Mouse (Mus musculus): ENCODE data around the gene Meis1.

The Meis1 gene

DNA sequence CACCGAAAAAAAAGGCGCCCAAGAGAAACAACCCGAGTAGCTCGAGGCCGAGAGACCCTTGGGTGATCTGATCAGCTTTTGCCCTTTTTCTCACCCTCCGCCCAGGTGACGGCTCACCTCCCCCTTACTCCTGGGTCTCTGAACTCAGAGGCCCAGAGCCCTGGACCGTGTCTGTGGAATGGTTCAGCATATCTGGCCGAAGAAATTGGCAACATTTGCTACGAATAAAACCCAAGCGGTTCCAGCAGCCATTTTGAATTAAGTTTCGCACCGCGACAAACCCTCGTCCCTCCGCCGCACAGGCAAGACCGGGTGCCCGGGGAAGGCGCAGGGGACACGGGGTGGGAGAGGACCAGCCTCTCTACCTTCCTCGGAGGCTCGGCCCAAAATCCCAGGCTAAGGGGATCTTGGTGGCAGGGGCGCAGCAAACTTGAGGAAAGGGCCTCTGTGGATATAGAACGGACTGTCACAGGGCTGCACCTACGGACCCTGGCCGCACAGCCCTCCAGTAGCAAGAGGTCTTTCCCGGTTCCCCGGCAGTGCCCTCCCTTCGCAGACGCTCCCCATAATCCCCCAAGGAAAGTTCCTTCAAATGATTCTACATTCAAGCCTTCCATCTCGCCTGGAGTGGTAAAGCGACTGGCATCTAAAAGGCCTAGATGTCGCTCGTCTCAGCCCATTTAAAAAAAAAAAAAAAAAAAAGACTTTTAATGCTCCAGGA is 4.2 kb downstream of the Meis1 start:
- no peak for DNase-seq (ENCODE audit: low read depth, low spot score)

DNA sequence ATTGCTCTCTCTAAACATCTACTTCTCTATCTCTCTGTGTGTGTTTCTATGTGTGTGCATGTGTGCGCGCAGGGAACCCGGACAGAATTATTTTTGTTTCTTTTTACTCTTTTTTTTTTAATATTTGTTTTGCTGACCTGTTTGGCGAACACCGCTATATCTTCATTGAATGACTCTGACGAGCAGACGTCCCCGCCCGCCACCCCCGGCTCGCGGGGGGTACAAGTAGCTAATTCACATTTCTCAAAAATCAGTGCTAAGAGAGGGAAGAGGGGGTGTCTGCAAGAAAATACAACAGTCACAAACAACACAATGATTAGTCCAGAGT is 4.7 kb downstream of the Meis1 start:
- no peak for DNase-seq (ENCODE audit: low read depth, low spot score)

DNA sequence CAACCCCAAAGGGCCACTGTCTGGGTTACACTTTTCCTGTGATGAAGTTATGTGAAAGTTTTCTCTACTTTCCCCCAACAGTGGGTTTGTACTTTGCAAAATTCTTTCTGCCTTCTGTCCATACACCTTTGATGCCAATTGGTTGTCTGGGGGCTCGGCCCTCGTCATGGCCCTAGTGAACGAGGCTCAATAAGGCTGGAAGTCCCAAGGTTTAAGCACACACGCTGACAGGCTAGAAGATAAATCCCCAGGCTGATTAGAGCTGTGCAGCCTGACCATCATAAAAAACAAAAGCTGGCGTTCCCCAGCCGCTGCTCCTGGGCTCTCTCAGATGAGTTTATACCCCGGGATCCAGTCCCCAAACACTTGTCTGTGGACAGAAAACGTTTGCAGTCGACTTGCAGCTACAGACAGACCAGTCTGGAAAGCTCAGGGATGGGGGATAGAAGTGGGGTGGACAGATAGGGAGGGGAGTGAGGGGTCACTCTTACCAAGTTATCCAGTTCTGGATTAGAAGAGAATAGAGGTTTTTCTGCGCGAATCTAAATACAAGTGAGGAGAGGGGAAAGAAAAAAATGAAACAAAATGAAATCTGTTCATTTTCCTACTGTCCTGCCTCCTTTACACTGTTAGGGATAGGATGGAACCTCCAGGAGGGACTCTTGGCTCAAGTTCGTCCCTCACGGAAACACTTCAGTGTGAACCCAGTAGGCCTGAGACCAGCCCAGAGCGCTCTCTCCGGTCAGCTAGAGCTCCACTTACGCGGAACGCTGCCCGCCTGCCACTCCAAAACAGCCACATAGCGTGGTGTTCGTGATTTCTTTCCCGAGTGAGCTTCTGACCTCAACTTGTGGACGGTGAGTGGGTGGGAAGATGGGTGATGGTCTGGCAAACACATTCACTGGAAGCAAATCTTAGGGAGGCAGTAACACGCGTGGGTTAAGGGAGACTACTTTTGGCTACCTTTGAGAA is 5.4 kb downstream of the Meis1 start:
- DNase-seq (ENCODE audit: low read depth, low spot score), result no peak

DNA sequence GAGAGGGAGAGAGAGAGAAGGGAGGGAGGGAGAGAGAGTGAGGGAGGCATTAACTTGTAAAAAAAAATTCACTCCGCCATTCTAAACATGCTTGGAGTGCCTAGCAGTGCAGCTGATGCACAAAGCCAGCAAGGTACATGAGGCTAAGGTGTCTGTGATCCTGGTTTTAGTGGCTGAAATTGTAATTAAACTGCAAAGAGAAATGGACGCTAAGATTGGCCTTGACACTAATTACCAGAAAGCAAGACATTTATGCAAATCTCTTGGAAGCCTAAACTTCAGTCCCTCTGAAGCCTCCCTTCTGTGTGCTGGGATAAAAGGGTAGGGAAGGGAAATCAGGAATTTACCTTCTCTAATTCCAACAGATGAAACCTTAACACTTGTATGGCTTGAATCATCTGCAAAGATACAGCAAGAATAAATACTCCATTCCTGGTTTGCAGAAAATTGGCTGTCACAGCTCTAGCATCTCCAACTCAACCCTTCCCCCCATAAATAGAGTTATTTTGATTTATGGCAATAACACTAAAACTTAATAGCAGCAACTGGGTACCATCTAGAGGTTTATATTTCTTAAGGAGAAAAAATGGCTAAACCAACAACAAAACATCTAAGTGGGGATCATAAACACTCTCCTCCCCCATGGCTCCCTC is 6.2 kb downstream of the Meis1 start:
- DNase-seq (ENCODE audit: low read depth, low spot score), result no peak

DNA sequence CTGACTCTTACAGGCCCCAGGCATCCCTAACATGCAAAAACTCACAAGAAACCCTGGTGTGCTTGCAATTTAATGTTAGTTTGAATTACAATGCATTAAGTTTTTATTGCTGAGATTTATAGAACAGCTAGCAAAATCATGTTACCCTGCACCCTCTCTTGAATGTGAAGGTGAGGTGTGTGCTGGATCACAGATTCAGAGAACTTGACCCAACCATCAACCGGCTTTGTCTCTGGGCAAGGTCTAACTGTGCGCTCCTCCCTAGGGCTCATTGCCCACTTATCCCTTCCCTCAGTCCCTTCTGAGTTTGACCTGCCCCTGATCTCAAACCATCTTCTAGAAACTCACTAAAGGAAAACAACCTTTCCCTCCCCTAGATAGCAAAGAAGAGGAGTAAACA is 6.8 kb downstream of the Meis1 start:
- DNase-seq (ENCODE audit: low read depth, low spot score), result no peak

DNA sequence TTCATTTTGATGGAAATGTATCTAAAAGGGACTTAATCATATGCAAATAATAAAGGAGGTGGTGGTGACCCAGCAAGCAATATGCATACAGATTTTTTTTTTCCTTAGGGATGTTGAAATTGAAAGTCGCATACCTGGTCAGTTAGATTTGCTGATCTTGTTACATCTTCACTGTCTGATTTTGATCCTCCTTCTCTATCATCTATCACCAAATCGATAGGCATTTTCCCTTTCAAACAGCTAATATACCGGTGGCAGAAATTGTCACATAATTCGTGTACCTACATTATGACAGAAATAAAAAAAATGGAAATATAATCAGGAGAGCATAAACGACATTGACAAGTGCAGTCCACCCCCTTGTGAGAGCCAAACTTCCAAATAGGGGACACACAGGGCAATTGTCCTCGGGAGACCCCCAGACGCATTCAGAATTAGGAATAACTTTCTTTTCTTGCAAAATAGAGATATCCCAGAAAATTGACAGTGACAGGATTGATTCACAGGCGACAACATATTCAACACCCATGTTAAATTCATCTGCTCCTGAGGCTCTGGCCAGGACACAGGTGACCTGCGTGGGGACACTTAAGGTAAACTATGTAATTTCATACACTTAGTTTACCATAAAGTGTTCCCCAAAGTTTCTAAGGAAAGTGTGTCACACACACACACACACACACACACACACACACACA is 7.5 kb downstream of the Meis1 start:
- DNase-seq (ENCODE audit: low read depth, low spot score), result no peak

DNA sequence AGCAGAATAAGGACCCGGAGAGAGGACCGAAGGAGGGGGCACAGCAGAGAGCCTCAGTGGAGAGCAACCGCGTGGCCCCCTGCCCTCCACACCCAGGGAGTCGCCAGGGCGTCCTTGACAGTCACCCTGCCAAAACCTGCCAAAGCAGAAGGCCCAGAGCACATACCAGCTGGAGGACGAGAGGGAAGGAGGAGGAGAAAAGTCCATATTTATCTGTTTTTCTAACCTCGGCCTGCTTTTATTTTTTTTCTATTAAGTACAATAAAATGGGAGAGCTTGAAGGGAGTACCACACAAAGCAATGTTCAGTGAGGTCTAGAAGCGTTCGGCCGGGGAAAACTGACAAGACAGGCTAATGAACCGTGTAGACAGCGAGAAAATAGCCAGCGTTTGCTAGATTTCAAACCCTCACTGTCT is 8.4 kb downstream of the Meis1 start:
- DNase-seq (ENCODE audit: low read depth, low spot score), result no peak

DNA sequence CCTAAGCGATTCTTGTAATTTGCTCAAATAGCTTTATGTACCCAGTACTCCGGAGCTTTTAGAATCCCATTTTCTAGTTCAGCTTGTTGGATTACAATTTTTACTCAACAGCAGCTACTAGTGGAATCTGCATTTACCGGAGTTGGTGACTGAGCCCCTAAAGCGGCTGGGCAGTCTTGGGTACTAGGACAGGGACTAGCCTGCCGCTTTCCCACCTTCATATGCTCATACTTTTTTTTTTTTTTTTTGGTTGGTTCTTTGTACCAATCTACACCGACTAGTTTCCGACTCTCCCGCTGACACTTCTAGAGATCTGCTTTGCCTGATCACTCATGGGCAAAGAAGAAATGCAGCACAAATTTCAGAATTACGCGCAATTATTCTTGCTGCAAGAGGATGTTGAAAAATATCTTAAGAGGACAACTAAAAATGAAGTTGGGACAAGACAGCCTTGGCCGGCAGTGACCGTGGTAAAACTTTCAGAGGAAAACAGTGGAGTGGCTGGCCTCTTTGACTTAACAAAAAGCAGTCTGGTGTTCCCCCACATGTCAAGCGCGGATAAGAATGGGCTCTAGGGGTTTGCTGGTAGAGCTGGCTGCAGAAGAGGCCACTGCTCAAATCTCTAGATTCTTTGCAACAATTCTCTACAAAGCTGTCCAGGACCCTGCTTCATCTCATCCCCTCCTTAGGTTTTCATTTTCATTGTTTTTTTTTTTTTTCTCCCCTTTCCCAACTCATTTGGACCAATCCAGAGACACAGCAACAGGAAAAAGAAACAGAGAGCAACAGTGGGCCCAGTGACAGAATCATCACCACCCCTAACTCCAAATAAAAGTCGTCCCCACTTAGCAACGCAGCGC is 9.0 kb downstream of the Meis1 start:
- no peak for DNase-seq (ENCODE audit: low read depth, low spot score)

DNA sequence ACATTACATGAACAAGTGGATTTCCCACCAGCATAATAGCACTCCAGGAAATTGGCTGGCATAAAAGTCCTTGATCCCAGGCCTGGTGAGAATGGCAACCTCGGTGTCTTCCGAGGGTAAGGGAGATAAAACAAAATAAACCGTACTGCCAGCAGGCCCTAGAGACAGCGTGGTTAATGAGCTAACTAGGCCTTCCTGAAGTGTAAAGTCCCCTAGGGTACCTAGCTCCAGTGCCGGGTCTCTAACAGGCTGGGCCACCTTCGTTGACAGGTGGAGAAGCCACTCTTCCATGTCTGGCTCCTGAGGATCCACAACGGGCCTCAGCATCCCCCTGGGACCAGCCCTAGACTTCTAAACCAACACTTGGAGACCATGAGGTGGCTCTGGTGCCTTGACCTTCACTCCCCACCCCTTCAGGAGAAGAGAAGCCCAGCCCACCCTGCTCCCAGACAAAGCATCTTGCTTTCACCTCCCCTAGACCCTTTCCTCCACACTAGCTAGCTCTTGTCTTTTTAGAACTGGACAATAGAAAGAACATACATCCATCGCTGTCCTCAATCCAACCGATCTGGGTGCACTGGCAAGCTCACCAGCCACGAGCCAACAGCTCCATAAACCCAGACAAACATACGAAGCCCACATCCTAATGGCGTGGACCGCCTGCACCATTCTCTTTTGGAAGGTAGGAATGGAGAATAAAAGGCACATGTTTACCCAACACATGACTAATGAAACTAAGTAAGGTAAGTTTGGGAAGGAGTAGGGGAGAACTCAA is 10.0 kb downstream of the Meis1 start:
- no peak for DNase-seq (ENCODE audit: low read depth, low spot score)

DNA sequence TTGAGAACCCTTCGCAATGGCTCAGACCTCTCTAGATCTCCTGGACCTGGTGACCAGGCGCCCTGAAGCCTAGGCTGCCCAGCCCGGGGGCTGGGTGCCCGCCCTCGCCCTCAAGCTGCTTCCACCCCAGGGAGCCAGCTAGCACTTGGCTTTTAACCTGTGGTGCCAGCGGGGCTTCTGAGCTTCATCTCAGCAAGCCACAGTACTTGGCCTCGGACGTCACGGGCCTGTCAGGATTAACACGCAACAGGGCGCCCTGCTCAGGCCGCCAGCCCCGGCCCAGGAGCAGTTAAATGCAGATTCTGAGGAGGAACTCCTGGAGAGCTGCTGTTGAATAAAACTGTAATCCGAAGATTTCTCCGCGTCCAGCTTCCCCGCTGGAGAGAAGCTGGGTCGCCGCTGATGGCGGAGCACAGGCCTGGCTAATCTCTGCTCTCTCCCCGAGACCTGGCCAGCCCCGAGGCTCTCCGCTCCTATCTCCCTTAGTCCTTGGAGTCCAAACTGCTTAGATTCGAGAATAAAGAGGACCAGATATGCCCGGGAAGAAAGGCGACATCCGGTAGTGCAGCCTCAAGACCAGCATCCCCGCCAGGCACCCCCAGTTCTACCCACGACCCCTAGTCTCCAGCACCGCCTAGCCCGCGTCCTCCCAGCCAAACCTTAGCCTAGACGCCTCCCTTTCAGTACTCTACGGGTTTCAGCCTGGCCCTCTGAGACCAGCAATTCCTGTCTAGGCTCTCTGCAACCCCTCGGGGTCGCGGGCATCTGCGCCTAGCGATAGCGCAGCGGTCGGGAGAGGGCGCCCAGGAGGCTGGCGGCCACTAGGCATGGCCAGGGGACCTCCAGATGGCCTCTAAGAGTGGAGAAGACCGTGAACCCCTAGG is 11.0 kb downstream of the Meis1 start:
- DNase-seq (ENCODE audit: low read depth, low spot score), result no peak

DNA sequence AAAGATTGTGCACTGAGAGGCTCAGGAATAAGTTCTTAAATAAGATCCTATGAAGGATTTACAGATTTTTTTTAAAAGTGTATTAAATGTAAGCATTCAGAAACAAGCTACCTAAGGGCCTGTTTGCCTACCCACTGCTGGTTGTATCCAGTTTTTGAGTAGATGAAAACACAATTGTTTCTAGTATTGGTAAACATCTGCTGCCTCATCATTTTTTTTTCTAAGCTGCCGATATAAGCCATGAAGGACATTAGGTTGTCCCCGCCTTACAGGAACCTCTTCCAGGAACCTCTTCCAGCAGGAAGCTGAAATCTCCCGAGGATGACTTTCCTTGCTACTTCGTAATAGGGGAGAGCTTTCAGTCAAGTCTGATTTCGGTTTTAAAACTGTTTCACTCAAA is 11.7 kb downstream of the Meis1 start:
- DNase-seq (ENCODE audit: low read depth, low spot score), result no peak

DNA sequence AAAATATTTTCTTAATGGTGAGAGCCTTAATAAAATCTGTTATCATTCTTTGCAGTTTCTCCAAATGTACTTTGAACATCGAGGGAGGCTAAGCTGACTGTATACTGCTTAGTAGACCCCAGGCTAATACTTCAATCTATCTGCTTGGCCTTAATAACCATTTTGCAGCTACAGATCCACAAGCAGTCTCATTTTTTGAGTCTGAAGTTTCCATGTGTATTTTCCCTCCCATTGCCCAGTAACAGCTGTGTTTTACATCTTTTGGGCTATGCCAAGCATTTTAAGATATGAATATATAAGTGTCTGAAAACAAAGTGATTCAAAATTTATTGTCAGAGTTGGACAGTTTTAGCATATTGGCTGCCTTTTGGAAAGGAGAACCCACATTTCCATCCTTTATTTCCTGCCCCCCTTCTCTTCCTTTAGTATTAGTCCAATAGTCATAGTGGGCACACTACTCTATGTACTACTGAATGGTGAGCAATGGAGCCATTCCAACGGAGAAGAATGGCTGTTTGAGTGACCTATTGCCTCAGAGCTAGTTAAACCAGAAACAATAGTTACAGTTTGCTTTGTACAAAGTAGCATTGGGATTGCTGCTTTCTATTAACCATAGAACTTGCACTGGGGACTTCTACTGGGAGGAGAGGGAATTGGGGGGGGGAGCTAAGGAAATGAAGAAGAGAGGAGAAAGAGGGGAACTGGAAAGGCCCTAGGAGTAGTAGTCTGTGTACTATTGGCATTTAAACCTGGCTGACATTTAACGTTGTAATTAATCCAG is 12.7 kb downstream of the Meis1 start:
- no peak for DNase-seq (ENCODE audit: low read depth, low spot score)

DNA sequence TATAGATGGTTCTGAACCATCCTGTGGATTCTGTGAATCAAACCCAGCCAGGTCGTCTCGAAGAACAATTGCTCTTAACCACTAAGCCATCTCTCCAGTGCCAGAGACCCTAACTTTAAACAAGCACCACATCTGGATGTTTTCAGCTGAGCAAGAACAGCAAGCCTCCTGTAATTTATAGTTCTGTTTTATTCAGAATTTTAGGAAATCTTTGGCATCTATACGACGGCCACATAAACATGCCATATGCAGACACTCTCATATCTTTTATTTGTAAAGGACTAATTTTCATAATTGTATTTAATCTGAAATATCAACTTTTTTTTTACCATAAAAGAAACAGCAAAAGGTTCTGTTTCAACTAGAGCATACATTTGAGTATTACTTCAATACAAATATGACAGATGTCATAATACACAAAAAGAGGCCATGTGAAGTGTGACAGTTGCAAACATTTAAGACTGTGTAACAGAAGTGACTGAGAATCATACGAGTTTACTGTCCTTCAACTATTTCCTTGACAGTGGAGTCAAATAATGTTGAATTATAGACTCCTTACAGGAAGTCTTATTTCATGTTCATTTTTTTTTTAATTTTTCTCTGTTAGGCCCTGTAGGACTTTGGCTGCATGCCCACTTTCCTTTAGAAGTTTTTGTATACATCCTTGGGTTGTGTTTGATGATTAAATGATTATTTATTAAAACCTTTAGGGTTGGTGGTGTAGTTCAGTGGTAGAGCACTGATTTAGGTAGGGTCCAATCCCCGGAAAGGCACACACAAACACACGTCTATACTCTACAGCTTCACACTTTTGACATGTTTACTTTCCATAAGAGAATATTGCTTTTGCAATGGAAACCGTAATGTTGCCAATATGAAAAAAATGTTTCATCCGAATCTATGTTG is 13.5 kb downstream of the Meis1 start:
- no peak for DNase-seq (ENCODE audit: low read depth, low spot score)

DNA sequence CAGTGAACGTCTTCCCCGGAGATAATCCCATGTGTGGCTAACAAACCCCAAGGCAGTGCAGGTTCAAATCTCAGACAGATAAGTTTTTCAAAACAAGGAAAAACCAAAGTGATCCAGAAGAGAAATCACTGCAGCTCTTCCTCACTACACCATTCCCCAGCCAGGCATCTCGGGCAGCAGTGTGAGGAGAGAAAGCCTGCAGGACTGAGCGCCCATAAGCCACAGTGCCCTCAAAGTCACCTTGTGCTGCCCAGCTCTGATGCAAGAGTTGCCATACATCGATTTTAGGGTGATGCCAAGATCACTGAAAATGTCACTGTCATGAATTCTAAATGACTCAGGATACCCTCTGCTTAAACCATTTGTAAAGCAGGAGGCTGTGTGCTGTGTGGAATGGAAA is 15.7 kb downstream of the Meis1 start:
- DNase-seq (ENCODE audit: low read depth, low spot score), result no peak

DNA sequence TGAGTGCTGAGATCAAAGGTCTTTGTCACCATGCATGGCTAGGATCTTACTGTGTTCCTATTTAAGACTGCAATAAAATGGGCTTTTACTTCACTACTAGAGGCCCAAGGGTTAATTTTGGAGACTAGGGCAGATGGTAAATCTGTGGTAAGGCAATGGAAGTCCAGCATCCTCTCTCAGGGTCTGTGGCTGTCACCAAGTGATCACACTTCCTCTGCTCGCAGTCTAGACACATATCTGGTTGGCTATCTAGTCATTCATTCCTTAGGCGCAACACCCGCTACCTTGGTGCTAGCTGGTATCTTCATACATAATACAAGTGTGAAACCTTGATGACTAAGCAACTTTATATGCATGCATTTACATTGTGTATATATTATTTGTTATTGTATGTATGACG is 22.0 kb downstream of the Meis1 start:
- DNase-seq (ENCODE audit: low read depth, low spot score), result no peak

DNA sequence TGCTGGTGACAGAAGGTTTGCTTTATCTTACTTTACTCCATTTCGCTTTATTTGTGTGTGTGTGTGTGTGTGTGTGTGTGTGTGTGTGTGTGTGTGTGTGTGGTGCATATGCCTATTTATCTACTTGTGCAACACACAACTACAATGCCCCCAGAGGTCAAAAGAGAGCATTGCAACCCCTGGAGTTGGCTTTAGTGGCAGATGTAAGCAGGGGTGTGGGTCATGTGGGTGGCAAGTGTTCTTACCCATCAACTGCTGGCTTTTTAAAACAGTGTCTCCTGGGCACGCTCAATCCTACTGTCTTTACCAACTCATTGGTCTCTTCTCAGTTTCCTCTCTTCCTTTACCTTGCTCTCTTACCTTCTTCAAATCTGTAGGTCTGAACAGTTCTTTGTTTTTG is 22.5 kb downstream of the Meis1 start:
- no peak for DNase-seq (ENCODE audit: low read depth, low spot score)

DNA sequence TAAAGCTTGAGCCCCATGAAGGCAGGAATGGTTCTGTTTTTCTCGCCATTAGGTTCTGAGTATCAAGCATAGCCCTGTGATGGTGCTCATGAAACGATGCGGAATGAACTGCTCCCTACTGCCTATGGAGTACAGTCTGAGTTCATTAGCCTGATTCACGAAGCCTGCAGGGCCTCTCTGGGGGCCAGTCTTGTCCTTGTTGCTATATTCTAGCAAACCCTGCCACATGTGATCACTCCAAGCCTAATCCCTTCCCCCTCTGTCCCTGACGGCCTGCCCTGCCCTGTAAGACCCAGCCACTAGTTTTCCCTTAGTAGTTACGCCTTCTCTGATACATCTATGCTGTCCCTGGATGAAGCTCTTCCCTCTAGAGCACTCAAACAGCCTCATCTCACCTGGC is 26.0 kb downstream of the Meis1 start:
- DNase-seq (ENCODE audit: low read depth, low spot score), result no peak

Data from c-Kit-negative CD71-positive TER-119-positive erythroid progenitor cells, embryonic 14.5 days (primary cell).